Mouse (Mus musculus): ENCODE data around the gene Sct. TPM values are rescaled to one million over a fixed set of nuclear protein-coding genes. Genes with fewer than 3 reads are reported as not detected.

Gene Sct
- total and polyA plus RNA-seq, 2 experiments from 2014 or later: 1.0 TPM; not detected in 1

GRCm38 (mm10) chr7:141270631-141271030, 8.3 kb downstream of the Sct start:
- ATAC-seq (ENCODE audit: insufficient read depth, low read depth) (no peak), DNase-seq (ENCODE audit: low spot score) (no peak)
- peaks cover 4% of the 10 kb centered on the region; the same call in 1 of the 2 replicates for H3K4me1 ChIP-seq (ENCODE audit: control insufficient read depth, insufficient read depth)
- 85% methylated on average over 3 of the region's 3 CpGs for WGBS
- no peaks in the 10 kb centered on the region for H3K9me3 ChIP-seq (replicated peaks; ENCODE audit: control insufficient read depth, low read length)
- H3K4me3 ChIP-seq (ENCODE audit: low read depth, low read length): no peak overlapping the region
- no peaks in the 10 kb centered on the region for H3K36me3 ChIP-seq (replicated peaks; ENCODE audit: control insufficient read depth, insufficient read depth, low read length)
- TF ChIP-seq EP300 (IDR thresholded peaks at IDR 0.05; ENCODE audit: low read depth): no peak
- TF ChIP-seq CTCF (IDR thresholded peaks at IDR 0.05; ENCODE audit: low read depth): no peak
- H3K9ac ChIP-seq (replicated peaks; ENCODE audit: low read depth, low read length): no peak overlapping the region
- H3K4me2 ChIP-seq (ENCODE audit: low read depth, low read length): no peak overlapping the region
- H3K27ac ChIP-seq (ENCODE audit: low read depth): no peak overlapping the region
- H3K27me3 ChIP-seq (ENCODE audit: control insufficient read depth, insufficient read depth, low read length): no peaks in the 10 kb centered on the region

- peak overlapping the region; percentile 41 for H3K4me2 ChIP-seq (ENCODE audit: low read depth, low read length)
- ATAC-seq (ENCODE audit: insufficient read depth, low read depth) (no peak), DNase-seq (ENCODE audit: low spot score) (no peak)
- H3K27ac ChIP-seq (ENCODE audit: low read depth): no peak overlapping the region
- H3K27me3 ChIP-seq (ENCODE audit: control insufficient read depth, insufficient read depth, low read length): no peaks in the 10 kb centered on the region
- H3K9me3 ChIP-seq (replicated peaks; ENCODE audit: control insufficient read depth, low read length): no peaks in the 10 kb centered on the region
- no peak overlapping the region for H3K4me3 ChIP-seq (ENCODE audit: low read depth, low read length)
- no peaks in the 10 kb centered on the region for H3K36me3 ChIP-seq (replicated peaks; ENCODE audit: control insufficient read depth, insufficient read depth, low read length)
- TF ChIP-seq CTCF (IDR thresholded peaks at IDR 0.05; ENCODE audit: low read depth) (no peak), EP300 (IDR thresholded peaks at IDR 0.05; ENCODE audit: low read depth) (no peak)
- H3K4me1 ChIP-seq (ENCODE audit: control insufficient read depth, insufficient read depth): peaks cover 9% of the 10 kb centered on the region
- no peak overlapping the region for H3K9ac ChIP-seq (replicated peaks; ENCODE audit: low read depth, low read length)
- WGBS: 62% methylated on average over 14 of the region's 14 CpGs
These were observed 9.7 kb downstream of the Sct start for GRCm38 (mm10) chr7:141269273-141269545.

GRCm38 (mm10) chr7:141268466-141269272, 10.3 kb downstream of the Sct start:
- H3K4me3 ChIP-seq (ENCODE audit: low read depth, low read length): no peak overlapping the region
- H3K36me3 ChIP-seq (replicated peaks; ENCODE audit: control insufficient read depth, insufficient read depth, low read length): peaks cover 5% of the 10 kb centered on the region; the same call in 1 of the 2 replicates
- peak overlapping the region; percentile 41 for H3K4me2 ChIP-seq (ENCODE audit: low read depth, low read length)
- ATAC-seq (ENCODE audit: insufficient read depth, low read depth) (no peak), DNase-seq (ENCODE audit: low spot score) (no peak)
- no peak overlapping the region for H3K9ac ChIP-seq (replicated peaks; ENCODE audit: low read depth, low read length)
- peaks cover 9% of the 10 kb centered on the region for H3K4me1 ChIP-seq (ENCODE audit: control insufficient read depth, insufficient read depth)
- H3K27ac ChIP-seq (ENCODE audit: low read depth): no peak overlapping the region
- no peaks in the 10 kb centered on the region for H3K27me3 ChIP-seq (ENCODE audit: control insufficient read depth, insufficient read depth, low read length)
- H3K9me3 ChIP-seq (replicated peaks; ENCODE audit: control insufficient read depth, low read length): no peaks in the 10 kb centered on the region
- no peak for TF ChIP-seq CTCF (IDR thresholded peaks at IDR 0.05; ENCODE audit: low read depth)
- TF ChIP-seq EP300 (IDR thresholded peaks at IDR 0.05; ENCODE audit: low read depth): no peak
- WGBS: 56% methylated on average over 24 of the region's 24 CpGs

GRCm38 (mm10) chr7:141265739-141266561, 13.0 kb downstream of the Sct start, which contains the start of gene Irf7:
TSS of gene Irf7 (minus strand) at chr7:141266481.
- peaks cover 9% of the 10 kb centered on the region for H3K4me1 ChIP-seq (ENCODE audit: control insufficient read depth, insufficient read depth)
- H3K36me3 ChIP-seq (replicated peaks; ENCODE audit: control insufficient read depth, insufficient read depth, low read length): peaks cover 32% of the 10 kb centered on the region
- H3K4me2 ChIP-seq (ENCODE audit: low read depth, low read length): peak within 1 kb of the TSS; percentile 63
- no peaks in the 10 kb centered on the region for H3K27me3 ChIP-seq (ENCODE audit: control insufficient read depth, insufficient read depth, low read length)
- peak; percentile 77 for DNase-seq (ENCODE audit: low spot score)
- WGBS: 5% methylated on average over 25 of the region's 25 CpGs
- TF ChIP-seq EP300 (IDR thresholded peaks at IDR 0.05; ENCODE audit: low read depth) (no peak), CTCF (IDR thresholded peaks at IDR 0.05; ENCODE audit: low read depth) (no peak)
- peak within 1 kb of the TSS; percentile 64 for H3K9ac ChIP-seq (replicated peaks; ENCODE audit: low read depth, low read length)
- peak within 1 kb of the TSS; percentile 46; the same call in 1 of the 2 replicates for H3K27ac ChIP-seq (ENCODE audit: low read depth)
- peak; percentile 79 for ATAC-seq (ENCODE audit: insufficient read depth, low read depth)
- peak within 1 kb of the TSS; percentile 67 for H3K4me3 ChIP-seq (ENCODE audit: low read depth, low read length)
- H3K9me3 ChIP-seq (replicated peaks; ENCODE audit: control insufficient read depth, low read length): no peaks in the 10 kb centered on the region

GRCm38 (mm10) chr7:141265411-141265738, 13.6 kb downstream of the Sct start:
- H3K4me2 ChIP-seq (ENCODE audit: low read depth, low read length): peak overlapping the region; percentile 63
- no peak for DNase-seq (ENCODE audit: low spot score)
- H3K27ac ChIP-seq (ENCODE audit: low read depth): no peak overlapping the region
- ATAC-seq (ENCODE audit: insufficient read depth, low read depth): 0 out of 2 replicates have a peak, but pooled peaks have one; percentile 7
- no peaks in the 10 kb centered on the region for H3K27me3 ChIP-seq (ENCODE audit: control insufficient read depth, insufficient read depth, low read length)
- peak overlapping the region; percentile 67 for H3K4me3 ChIP-seq (ENCODE audit: low read depth, low read length)
- H3K9ac ChIP-seq (replicated peaks; ENCODE audit: low read depth, low read length): no peak overlapping the region
- TF ChIP-seq CTCF (IDR thresholded peaks at IDR 0.05; ENCODE audit: low read depth) (no peak), EP300 (IDR thresholded peaks at IDR 0.05; ENCODE audit: low read depth) (no peak)
- H3K36me3 ChIP-seq (replicated peaks; ENCODE audit: control insufficient read depth, insufficient read depth, low read length): peaks cover 37% of the 10 kb centered on the region
- 36% methylated on average over 11 of the region's 11 CpGs for WGBS
- no peaks in the 10 kb centered on the region for H3K9me3 ChIP-seq (replicated peaks; ENCODE audit: control insufficient read depth, low read length)
- H3K4me1 ChIP-seq (ENCODE audit: control insufficient read depth, insufficient read depth): peaks cover 9% of the 10 kb centered on the region
